Mouse (Mus musculus) CD4-positive, CD25-positive, alpha-beta regulatory T cell, adult 4 months (primary cell): ENCODE results near the gene Tnrc6b. TPM values are rescaled to one million over a fixed set of nuclear protein-coding genes. Genes with fewer than 3 reads are reported as not detected.

Experiments used
- ATAC-seq: one replicate; pipeline ENCODE4 v1.8.0; 2017
- polyA plus RNA-seq, 2 experiments: library from polyadenylated mRNA; unstranded; fragments of 100-300 nt; shearing (Covaris generic); gene quantifications; one replicate each; pipeline ENCODE4 v1.2.1; 2017

Tnrc6b gene
- polyA plus RNA-seq, result 10 to 100 TPM; 58.7 to 84.9 TPM

DNA sequence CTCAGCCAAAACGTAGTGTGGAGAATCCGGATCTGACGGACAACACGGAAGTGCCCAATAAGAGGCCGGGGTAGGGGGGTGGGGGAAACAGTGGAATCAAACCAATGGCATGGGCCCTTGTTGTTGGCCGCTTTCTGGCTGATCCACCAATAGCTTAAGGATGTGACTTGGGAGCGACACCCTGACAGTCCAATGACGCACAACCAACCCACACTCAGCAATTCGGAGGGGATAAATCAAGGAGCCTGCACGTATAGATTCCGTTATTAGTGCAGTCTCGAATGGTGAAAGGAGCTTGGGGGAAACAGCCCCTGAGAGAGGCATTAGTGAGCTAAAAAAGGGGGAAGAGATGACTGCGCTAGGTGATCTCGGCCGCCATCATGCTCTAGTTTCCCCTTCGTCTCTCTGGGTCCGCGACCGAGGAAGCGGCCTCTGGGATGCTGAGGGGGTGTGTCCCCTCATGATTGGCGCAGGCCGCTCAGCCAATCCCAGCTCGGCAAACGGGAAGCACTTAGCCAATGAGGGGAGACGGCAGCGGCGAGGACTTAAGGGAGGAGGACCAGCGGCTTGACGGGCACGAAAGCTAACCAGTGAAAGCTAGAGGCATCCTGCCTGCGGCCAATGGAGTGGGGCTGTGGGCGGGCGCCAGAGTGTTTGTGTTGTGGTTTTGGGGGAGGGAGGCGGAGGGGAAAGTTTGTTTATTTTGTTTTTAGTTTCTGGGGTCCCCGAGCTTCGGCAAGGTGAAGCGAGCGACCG, at the start of gene Tnrc6b:
Gene Tnrc6b (plus strand): TSS at position 706 of the 756 bp plus-strand sequence.
- ATAC-seq, result peak; percentile 88

DNA sequence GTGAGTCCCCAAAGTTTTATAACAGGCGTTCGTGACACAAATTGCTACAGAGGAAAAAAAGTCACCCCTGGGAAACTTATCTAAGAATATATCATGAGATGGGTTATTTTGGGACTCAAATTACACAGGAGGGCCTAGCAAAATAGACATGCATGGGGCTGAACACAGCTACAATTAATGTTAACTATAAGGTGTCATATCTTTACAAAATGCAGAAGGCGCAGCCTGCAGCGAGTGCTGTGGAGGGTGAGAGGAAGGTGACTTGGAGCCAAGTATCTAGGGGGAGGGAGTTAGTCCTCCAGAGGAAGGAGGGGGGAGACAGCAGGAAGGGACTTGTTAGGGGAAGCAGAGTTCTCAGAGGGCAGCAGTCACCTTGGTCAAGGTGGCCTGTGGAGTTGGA, 46.7 kb upstream of the Tnrc6b start:
- ATAC-seq, result no peak

DNA sequence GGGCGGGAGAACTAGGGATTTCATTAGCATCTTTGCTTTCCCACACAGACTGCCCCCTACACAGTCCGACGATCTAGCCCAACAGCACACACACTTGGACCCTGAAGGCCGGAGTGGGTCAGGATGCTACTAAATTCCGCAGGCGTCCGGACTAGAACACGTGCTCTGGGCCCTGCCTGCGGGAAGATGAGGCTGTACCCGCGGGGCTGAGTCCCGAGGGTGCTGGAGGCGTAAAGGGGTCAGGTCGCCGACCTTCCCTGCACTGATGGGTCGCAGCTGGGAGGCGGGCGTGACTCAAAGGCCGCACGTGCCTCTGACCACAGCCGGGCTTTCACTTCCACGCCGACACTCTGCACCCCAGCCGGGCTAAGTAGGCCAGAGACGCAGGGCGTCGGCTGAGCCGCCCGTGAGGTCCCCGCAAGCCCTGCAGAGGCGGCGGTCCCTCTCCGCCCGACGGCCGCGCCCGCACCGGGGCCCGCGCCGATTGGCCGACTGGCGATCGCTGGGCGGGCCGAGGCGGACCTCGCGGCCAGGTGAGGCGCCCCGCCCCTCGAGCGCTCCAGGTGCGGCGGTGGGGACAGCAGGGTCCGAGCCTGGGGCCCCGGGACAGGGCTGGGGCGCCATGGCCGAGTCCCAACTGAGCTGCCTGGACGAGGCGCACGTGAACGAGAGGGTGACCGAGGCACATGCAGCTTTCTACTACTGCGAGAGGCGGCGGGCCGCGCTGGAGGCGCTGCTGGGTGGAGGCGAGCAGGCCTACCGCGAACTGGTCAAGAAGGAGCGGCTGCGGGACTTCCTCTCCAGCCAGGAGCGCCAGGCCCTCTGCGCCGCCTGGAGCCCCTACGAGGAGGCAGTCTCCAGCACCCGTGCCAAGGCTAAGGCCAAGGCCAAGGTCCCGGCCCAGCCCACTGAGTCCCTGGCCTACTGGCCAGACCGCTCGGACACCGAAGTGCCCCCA, 39.5 kb upstream of the Tnrc6b start, which contains the start of gene Fam83f:
Gene Fam83f (plus strand): TSS at position 553 of the 958 bp plus-strand sequence.
- no peak for ATAC-seq

DNA sequence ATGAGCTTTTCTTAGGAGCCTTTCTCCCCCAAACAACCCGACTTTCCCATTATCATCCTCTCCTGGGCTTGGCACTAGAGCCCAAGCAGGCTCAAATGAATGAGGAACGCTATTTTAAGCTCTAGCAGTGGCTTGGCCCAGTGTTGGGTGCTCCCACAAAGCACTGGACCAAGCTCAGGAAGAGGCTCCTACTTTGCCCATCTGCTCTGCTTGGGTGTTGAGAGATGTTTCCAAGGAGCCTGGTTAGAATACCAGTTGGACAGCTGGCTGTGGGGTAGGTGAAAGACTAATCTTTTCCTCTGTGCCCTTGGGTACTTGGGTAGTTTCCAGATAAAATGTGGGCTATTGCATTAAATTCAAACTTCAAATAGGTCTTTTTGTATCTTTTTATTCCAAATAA, 38.3 kb upstream of the Tnrc6b start:
- ATAC-seq, result no peak

DNA sequence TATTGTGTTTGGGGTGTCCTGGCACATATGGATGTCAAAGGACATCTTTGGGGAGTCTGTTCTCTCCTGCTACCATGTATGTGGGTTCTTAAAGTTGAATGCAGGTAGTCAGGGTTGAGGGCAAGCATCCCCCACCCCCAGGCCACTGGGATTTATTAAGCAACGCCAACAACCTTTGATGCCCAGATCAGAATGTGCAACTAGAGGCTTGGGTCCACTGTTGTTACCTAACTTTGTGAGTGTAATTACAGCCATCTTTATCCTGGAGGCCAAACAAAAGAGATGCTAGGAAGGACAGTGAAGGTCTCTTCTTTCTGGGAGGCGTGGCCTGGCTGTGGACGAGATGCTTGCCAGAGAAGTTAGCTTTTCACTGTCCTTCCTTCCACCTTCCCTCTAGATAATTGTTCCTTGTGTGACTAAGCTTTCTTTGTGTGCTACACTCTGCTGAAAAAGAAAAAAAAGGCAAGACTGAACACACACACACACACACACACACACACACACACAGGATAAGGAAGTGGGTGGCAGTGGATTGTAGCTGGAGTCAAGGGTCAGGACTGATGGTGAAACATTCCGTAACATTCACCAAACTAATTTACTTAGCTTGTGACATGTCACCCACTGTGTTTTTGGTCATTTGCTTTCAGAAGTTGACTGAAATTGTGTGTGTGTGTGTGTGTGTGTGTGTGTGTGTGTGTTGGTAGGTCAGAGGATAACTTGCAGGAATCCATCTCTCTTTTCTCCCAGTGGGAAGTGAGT, 37.6 kb upstream of the Tnrc6b start:
- no peak for ATAC-seq

DNA sequence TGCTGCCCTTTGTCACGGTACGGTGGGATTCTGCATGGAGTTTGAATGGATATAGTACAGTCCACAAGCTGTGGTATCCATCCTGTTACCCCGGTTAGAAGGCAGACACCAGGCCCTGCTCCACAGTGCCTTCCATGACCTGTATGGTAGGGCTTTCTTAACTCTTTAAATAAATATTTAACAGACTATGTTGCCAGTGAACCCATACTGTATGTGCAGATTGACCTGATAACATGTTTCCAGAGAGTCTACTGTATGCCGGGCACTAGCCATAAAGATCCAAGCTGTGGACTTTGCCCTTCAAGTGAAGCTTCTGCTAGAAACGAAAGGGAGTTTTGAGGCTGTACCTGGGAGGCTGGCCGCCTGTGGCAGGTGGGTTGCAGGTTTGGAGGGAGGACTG, 36.4 kb upstream of the Tnrc6b start:
- peak; percentile 32 for ATAC-seq

GRCm38 (mm10) chr15:80679515-80680215, 31.4 kb upstream of the Tnrc6b start:
- no peak for ATAC-seq

DNA sequence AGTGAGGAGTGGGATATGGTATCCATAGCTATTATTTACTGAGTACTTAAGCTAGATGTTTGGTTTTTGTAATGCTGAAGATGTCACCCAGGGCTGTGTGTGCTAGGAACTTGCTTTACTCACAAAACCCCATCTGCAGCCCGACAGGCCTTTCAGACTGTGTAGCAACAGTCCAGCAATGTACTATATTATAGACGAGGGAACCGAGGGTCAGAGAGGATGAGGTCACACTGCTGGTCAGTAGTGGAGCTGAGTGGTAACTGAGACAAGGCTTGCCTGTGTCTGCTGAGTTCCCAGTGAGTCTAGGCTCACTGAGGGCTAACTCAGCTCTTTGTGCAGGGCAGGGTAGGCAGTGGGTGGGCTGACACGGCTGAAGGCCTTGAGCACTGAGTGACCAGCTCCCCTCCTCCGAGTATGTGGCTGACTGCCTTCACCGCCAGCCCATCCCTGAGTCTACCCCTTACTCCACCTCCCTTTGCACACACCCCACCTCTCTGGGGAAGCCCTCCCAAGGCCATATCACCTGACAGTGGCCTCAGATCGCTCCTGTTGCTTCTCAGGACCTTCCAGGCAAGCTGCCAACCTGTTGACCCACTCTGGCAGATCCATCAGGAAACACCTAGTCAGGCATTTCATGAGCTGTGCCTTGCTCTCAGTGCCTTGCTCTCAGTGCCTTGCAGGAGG, 30.6 kb upstream of the Tnrc6b start:
- ATAC-seq, result no peak

- ATAC-seq, result peak; percentile 95
These were observed 29.6 kb upstream of the Tnrc6b start for GRCm38 (mm10) chr15:80681466-80681881.

GRCm38 (mm10) chr15:80682343-80682742, 28.8 kb upstream of the Tnrc6b start:
- ATAC-seq, result no peak

DNA sequence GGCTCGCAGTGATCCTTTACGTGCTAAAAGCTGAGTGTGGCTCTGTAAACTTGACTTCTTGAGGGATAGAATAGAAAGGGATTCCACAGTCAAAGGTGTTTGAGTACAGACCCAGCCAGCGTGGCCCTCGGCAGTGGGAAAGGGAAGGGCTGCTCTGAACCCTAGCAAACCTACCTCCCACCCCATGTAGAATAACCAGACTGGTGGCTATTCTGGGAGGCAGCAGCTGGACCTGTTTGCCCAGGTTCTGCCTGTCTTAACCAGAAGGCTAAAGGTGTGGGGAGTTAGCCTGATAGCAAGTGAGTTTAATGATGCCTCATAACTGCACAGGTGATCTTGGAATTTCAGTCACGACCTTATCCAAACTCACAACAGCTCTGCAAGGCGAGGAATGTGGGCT, 28.0 kb upstream of the Tnrc6b start:
- ATAC-seq, result no peak

DNA sequence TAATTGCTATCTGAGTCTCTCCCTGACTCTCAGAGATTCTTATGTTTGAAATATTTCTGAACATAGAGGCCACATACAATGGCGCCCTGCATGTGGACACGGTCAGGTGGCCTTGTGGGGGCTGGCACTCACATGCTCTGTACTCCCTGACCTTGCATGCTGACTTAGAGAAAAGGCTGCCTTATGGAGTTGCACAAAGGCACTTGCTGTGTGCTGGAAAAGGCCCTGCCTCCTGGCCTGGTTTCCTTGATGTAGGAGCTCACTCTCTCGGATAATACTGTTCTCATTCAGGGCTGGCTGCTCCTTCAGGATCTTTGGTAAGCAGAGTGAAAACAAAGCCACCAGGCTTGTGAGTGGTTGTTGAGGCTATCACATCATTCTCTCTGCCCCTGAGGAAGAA, 27.1 kb upstream of the Tnrc6b start:
- ATAC-seq, result no peak

DNA sequence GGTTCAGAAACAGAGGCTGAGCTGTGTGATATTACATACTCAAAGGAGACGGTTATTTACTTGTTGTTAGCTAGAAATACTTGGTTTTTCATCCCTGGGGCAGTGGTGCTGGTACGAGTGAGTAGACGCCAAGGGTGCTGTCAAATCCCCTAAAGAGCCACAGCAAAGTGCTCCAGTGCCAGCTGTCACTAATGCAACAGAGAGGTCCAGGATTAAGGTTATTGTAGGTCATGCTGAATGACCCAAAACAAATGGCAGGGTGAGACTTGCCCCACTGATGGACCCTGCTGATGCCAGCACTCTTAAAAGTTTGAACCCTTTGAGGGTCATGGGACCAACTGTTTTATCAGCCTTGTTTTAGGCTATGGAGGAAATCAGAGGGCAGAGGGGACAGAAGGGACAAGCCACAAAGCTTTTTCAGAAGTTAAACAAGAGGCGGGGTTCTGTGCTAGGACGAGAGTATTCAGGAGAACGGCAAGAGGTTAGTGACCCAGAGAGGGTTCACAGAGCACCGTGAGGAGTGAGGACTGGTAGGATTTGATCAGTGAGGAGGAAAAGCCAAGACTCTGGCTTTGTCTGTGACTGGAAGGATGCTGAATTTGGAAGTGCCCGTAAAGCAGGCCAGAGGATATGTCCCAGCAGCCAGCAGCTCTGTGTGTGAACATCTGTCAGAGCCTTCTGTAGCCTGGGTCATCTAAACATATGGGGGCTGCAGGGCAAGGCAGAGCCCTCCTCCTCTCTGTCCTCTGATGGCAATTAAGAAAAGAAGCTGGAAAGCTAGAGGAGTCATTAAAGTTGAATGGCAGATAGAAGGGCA, 26.1 kb upstream of the Tnrc6b start:
- no peak for ATAC-seq

- ATAC-seq, result no peak
These were observed 25.6 kb upstream of the Tnrc6b start for GRCm38 (mm10) chr15:80685603-80685895.

DNA sequence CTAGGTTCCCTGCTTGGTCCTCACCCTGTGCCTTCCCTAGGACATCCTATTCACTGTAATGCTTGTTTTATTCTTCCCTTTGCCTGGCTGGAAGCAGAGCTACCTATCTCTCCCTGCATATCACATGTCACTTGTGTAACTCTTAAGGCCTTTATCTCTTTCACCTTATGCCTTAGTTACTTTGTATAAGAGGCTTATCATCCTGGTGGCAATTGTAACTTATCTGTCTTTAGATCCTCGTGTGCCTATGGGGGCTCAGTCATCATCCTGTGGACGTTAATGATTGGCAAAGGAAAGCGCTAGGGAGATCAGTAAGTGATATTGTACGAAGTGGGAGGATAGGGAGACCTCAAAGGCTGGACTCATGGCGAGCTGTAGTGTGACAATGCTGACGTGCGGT, 22.6 kb upstream of the Tnrc6b start:
- ATAC-seq, result no peak

GRCm38 (mm10) chr15:80693492-80693891, 17.6 kb upstream of the Tnrc6b start:
- ATAC-seq, result no peak

DNA sequence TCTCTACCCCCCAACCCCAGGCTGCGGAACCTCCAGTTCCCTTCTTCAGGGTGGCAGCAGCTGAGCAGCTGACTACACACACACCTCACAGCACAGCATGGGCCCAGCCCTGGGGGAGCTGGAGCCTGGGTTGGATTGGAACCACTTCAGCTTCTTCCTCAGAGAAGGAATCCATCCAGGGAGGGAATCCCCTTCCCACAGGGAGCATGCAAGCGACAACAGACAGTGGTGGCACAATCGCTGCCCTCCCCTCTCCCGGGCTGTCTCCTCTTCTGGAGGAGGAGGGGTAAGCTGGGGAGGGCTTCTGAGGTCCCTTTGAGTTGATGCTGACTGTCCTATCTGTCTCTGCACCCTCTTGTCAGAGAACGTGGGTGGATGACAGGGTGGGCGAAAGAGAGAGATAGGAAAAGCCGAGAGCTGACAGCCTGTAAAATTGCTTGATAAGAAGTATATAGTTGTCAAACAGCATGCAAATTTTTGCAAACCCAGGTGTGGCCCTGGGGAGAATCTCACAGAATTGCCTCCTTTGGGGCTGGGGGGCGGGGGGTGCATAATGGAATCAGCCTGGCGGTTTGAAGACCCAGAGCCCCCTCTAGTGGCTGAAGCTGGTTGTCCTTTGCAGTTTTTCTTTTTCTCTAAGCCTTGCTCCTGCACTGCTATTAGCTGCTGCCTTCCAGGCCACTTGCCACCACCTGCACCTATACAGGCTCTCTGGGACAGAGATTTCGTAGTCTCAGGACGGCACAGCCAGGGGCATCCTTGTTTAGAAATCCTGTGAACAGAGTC, 16.8 kb upstream of the Tnrc6b start:
- peak; percentile 22 for ATAC-seq

DNA sequence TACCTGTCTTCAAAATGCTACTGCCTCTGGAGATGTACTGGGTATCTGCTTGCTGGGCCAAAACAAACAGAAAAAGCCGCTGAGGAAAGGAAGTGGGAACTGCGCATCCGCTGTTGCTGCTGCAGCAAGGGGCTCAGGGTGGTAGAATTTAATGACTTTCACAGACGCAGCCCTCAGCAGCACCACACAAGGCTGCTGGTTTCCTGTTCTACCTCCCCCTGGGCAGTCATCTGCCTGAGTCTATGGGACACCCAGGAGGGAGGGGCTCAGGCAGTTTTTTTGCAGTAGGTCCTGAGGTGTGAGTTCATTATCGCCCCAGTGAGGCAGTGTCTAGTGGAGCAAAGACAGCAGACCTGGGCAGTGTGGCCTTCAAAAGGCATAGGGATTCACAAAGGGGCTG, 13.5 kb upstream of the Tnrc6b start:
- peak; percentile 96 for ATAC-seq

- no peak for ATAC-seq
These were observed 9.4 kb upstream of the Tnrc6b start for GRCm38 (mm10) chr15:80701481-80702257.
